Mouse (Mus musculus) adrenal gland, adult 10 weeks (tissue): ENCODE measurements around the gene Pmp22. TPM values are rescaled to one million over a fixed set of nuclear protein-coding genes. Genes with fewer than 3 reads are reported as not detected.

ENCODE experiments used
- polyA plus RNA-seq: library from polyadenylated mRNA; stranded (reverse); fragments of 350-450 nt; fragmentation: Illumina TruSeq; extraction: RNeasy Lipid Tissue Mini Kit (QIAGEN cat#74804); gene quantifications from one replicate; pipeline ENCODE4 v1.2.3, GENCODE M21; 2014; ENCODE audit warnings: low read depth, low replicate concordance

Gene Pmp22
- polyA plus RNA-seq, result 250 TPM

DNA sequence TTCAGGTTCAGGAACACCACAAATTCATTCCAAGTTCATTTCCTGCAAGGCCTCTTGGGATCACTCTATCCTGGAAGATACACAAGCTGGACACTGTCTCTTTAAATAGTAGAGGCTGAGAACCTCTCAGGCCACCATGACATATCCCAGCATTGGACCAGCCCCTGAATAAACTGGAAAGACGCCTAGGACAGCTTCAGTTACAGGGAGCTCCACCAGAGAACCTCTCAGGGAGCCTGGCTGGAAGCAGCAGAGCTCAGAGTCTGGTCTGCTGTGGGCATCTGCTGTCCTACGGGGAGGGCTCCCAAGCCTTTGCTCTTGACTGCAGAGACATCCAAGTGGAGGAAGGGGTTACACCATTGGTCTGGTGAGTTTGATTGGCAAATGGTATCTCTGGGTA, at the start of gene Pmp22:
TSS of gene Pmp22 (plus strand) at position 199 of the 400 bp plus-strand sequence.

Other genes with a start within 250 kb of the Pmp22 start
- 139 TPM for gene Tvp23b, start 249.5 kb upstream of the Pmp22 start, polyA plus RNA-seq
- gene Cdrt4, start 177.8 kb upstream of the Pmp22 start, polyA plus RNA-seq, result not detected
- not detected for gene Tekt3, start 67.3 kb upstream of the Pmp22 start, polyA plus RNA-seq